Mouse (Mus musculus) ES-Bruce4 (cell line): ENCODE results near the gene Slc8a2. TPM values are rescaled to one million over a fixed set of nuclear protein-coding genes. Genes with fewer than 3 reads are reported as not detected.

ENCODE experiments used
- H3K27ac ChIP-seq: 2 replicates; pipeline ENCODE4 v1.5.1; 2012; ENCODE audit warnings: low read length, inconsistent platforms; ENCODE audit not compliant: insufficient read depth
- H3K27me3 ChIP-seq: 2 replicates; pipeline ENCODE4 v1.6.1; 2012; ENCODE audit warnings: mild to moderate bottlenecking, low read length, inconsistent platforms; ENCODE audit not compliant: control insufficient read depth, poor library complexity, insufficient read depth, severe bottlenecking
- H3K36me3 ChIP-seq: 2 replicates; pipeline ENCODE4 v1.6.1; 2012; ENCODE audit warnings: inconsistent platforms, mild to moderate bottlenecking, low read length, moderate library complexity; ENCODE audit not compliant: control insufficient read depth, poor library complexity, insufficient read depth, severe bottlenecking
- H3K4me1 ChIP-seq: one replicate; pipeline ENCODE4 v1.8.1; 2011; ENCODE audit warnings: low read length; ENCODE audit not compliant: control insufficient read depth, insufficient read depth
- H3K4me3 ChIP-seq: 2 replicates; pipeline ENCODE4 v1.5.1; 2011; ENCODE audit warnings: low read depth, mild to moderate bottlenecking, low read length
- H3K9ac ChIP-seq: 2 replicates; pipeline ENCODE4 v1.6.1; 2012; ENCODE audit warnings: low read depth, mild to moderate bottlenecking, inconsistent platforms; ENCODE audit not compliant: poor library complexity, severe bottlenecking
- H3K9me3 ChIP-seq: replicated peaks from 2 replicates; pipeline ENCODE4 v1.6.1; 2012; ENCODE audit warnings: mild to moderate bottlenecking, low read length, inconsistent platforms; ENCODE audit not compliant: control insufficient read depth, poor library complexity, insufficient read depth, severe bottlenecking
- CTCF ChIP-seq: IDR thresholded peaks from one replicate; pipeline ENCODE4 v1.8.1; 2011; ENCODE audit warnings: low read depth, low read length
- EP300 ChIP-seq: IDR thresholded peaks from 2 replicates; pipeline ENCODE4 v1.6.1; 2011; ENCODE audit warnings: low read depth, low read length; ENCODE audit not compliant: insufficient read depth
- POLR2A ChIP-seq: IDR thresholded peaks from one replicate; pipeline ENCODE4 v1.8.1; 2011; ENCODE audit warnings: low read length; ENCODE audit not compliant: insufficient read depth
- polyA plus RNA-seq: library from polyadenylated mRNA; stranded (reverse); fragments of >200 nt; gene quantifications from 2 replicates; pipeline ENCODE4 v1.2.4, GENCODE M21; 2011; ENCODE audit warnings: low read depth; ENCODE audit not compliant: missing spikeins, insufficient read depth, insufficient read length

Slc8a2 gene
- polyA plus RNA-seq, 1 experiment: 4.5 TPM

DNA sequence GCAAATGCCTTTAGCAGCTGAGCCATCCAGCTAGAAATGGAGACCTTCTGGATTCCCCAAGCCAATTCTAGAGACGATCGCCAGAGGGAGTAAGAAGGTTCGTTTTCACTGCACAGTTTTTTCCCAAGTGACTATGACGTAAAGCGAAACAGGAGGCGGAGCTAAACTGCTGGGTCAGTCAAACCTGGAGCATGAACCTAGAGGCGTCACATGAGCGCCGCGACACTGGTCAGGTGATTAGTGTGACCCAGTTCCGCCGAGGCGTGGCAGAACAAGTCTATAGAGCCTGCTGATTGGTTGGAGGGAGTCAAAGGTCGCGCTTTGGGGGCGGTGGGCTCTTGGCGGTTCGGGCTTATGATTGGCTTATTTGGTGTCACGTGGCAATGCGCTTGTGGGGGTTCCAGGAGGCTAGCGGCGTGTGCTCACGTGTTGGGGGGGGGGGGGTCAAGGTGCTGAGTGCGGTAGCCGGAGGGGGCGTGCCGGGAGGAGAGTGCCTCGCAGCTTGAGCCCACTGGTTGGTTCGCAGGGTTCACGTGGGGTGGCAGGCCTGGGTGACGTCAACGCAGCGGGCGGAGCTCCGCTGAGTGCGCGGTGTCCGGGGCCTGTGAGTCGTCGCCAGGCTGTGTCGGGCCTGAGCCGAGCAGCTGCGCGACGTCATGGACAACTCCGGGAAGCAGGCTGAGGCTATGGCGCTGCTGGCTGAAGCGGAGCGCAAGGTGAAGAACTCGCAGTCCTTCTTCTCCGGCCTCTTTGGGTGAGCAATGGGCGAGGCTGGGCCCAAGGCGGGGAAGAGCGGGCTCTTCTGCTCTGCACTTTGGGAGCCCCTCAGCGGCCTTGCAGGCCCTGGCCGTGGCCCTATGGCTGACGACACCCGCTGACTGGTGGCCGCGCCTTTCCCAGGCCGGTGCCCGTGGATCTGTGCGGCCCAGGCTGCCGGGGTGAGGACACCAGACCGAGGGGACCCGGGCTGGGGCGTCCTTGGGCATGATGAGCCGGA, 31.3 kb upstream of the Slc8a2 start, which contains the start of gene Napa:
Gene Napa, plus strand, starts transcription at position 438 of the 997 bp plus-strand sequence.
- no peaks in the 10 kb centered on the region for H3K27me3 ChIP-seq
- no peak within 1 kb of the TSS; the same call in 1 of the 2 replicates for H3K27ac ChIP-seq
- peak within 1 kb of the TSS; percentile 88 for H3K9ac ChIP-seq
- TF ChIP-seq CTCF (no peak), EP300 (peak; percentile 33; the same call in 1 of the 2 replicates), POLR2A (peak; percentile 99)
- H3K36me3 ChIP-seq: no peaks in the 10 kb centered on the region
- H3K9me3 ChIP-seq: no peaks in the 10 kb centered on the region
- peaks cover 2% of the 10 kb centered on the region for H3K4me1 ChIP-seq
- peak within 1 kb of the TSS; percentile 98 for H3K4me3 ChIP-seq

DNA sequence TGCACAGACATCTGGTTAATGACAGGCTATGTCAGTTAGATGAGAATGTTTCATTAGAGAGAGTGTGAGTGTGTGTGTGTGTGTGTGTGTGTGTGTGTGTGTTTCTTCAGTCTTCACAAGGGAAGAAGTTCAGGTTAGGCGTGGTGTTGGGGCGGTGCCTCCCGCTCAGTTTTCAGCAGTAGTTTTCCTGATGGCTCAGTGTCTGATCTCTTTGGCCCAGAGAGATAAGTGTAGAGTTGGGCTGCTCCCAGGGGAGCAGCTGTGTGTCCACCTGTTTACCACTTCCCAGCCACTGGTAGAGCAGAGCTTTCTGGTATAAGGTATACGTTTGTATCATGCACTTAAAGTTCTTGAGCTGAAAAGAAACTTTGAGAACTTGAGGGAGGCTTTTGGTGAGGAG, 29.7 kb upstream of the Slc8a2 start:
- Histone ChIP-seq H3K27me3 (no peaks in the 10 kb centered on the region), H3K4me1 (peaks cover 2% of the 10 kb centered on the region), H3K36me3 (peaks cover 4% of the 10 kb centered on the region; the same call in 1 of the 2 replicates), H3K27ac (no peak overlapping the region), H3K9ac (no peak overlapping the region), H3K9me3 (no peaks in the 10 kb centered on the region), H3K4me3 (no peak overlapping the region)
- TF ChIP-seq CTCF: no peak
- TF ChIP-seq POLR2A: no peak
- no peak for TF ChIP-seq EP300

DNA sequence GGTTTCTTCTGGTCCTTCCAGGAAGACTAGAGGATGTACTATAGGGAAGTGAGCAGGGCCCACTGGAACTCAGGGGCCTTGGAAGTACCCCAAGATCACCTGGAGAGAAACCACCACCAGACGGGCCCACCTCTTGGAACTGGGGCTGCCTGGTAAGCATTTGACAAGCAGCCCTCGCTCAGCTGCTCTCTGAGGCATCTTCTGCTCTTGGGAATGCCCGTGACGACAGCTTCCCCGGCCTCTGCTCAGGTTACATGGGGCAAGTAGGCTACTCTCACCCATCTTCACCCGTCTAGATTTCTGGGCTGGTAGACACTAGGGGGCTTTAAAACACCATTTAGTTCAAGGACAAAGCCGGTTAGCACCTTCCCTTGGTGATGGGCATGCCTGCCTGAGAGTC, 28.5 kb upstream of the Slc8a2 start:
- no peak overlapping the region for H3K27ac ChIP-seq
- H3K36me3 ChIP-seq: peaks cover 5% of the 10 kb centered on the region; the same call in 1 of the 2 replicates
- H3K9ac ChIP-seq: no peak overlapping the region
- H3K4me3 ChIP-seq: no peak overlapping the region
- TF ChIP-seq CTCF (no peak), EP300 (no peak), POLR2A (no peak)
- no peaks in the 10 kb centered on the region for H3K27me3 ChIP-seq
- no peaks in the 10 kb centered on the region for H3K9me3 ChIP-seq
- peaks cover 2% of the 10 kb centered on the region for H3K4me1 ChIP-seq

DNA sequence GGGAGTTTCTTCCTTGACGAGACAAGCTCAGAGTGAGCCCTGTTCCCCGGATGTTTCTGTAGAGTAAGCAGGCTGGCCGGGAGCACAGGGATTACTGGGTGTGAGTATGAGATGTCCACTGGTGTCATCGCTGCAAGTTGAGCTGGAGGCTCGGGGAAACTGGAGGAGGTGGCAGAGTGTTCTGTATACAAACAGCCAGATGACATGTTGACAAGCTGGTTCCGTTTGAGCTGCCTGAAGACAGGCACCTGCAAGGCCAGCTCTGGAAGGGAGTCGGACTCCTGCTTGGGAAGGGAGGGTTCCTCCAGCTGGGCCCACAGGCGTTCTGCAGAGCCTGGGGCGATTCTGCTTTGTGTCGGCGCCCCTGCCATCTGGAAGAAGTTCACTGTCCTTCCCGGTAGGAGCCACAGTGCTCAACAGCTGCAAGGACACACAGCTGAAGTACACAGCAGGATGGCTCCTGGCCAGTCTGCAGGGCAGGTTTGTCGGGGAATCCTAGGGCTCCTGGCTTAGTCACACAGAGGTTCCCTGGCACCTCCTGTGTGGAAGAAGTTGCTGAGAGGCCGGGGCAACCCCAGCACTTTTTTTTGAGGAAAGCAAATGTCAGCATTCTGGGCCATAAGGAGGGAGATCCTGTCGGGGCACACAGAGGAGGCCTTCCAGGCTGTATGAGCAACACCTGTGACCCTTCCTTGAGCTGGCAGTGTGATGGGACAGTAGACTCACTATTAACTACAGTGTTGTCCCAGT, 27.7 kb upstream of the Slc8a2 start:
- Histone ChIP-seq H3K27me3 (no peaks in the 10 kb centered on the region), H3K9ac (no peak overlapping the region), H3K36me3 (peaks cover 5% of the 10 kb centered on the region; the same call in 1 of the 2 replicates), H3K4me3 (no peak overlapping the region), H3K27ac (no peak overlapping the region), H3K9me3 (no peaks in the 10 kb centered on the region), H3K4me1 (peaks cover 2% of the 10 kb centered on the region)
- no peak for TF ChIP-seq CTCF
- TF ChIP-seq POLR2A: no peak
- TF ChIP-seq EP300: no peak

DNA sequence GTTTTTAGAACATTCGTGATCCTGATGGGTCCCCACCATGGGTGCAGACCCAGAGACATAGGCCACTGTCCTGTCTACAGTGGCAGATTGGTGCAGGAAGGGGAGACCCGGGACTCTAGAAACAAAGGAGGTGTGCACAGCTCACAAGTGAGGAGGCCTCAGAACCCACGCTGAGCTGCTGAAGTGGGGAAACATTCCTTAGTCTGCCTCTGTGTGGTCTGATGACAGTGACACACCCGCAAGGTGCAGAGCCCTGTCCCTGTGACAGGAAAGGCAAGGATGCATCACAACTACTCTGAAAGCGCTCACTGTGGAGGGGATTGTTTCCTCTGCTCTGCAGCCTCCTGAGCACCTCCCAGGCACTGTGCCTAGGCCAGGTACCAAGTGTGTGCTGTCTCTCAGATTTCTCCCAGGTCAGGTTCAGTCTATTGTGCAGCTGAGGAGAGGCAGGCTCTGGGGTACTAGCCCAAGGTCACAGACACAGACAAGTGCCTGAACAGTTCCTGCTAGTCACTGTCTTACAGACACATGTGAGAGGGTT, 26.9 kb upstream of the Slc8a2 start:
- Histone ChIP-seq H3K36me3 (peaks cover 8% of the 10 kb centered on the region; the same call in 1 of the 2 replicates), H3K27me3 (no peaks in the 10 kb centered on the region), H3K4me1 (peaks cover 2% of the 10 kb centered on the region), H3K9me3 (no peaks in the 10 kb centered on the region), H3K4me3 (no peak overlapping the region), H3K27ac (no peak overlapping the region), H3K9ac (no peak overlapping the region)
- TF ChIP-seq CTCF (no peak), POLR2A (no peak), EP300 (no peak)
